Mouse (Mus musculus): Measurements from ENCODE around the gene Erc2. TPM values are rescaled to one million over a fixed set of nuclear protein-coding genes. Genes with fewer than 3 reads are reported as not detected.
A peak's percentile ranks its signal among the peaks of the same experiment; 100 is the strongest.

Erc2 gene
- total and polyA plus RNA-seq, 2 experiments from 2014 or later = 0.11 to 1.7 TPM

GRCm38 (mm10) chr14:28399897-28400296 is 777.7 kb downstream of the Erc2 start:
- Histone ChIP-seq H3K27me3 (ENCODE audit: control insufficient read depth, insufficient read depth, low read length) (no peaks in the 10 kb centered on the region), H3K4me1 (ENCODE audit: control insufficient read depth, insufficient read depth) (no peaks in the 10 kb centered on the region), H3K4me2 (ENCODE audit: low read depth, low read length) (no peak overlapping the region), H3K4me3 (ENCODE audit: low read depth, low read length) (no peak overlapping the region), H3K27ac (ENCODE audit: low read depth) (no peak overlapping the region), H3K36me3 (replicated peaks; ENCODE audit: control insufficient read depth, insufficient read depth, low read length) (no peaks in the 10 kb centered on the region), H3K9ac (replicated peaks; ENCODE audit: low read depth, low read length) (no peak overlapping the region), H3K9me3 (replicated peaks; ENCODE audit: control insufficient read depth, low read length) (no peaks in the 10 kb centered on the region)
- no peak for TF ChIP-seq CTCF (IDR thresholded peaks at IDR 0.05; ENCODE audit: low read depth)
- TF ChIP-seq EP300 (IDR thresholded peaks at IDR 0.05; ENCODE audit: low read depth) = no peak
- WGBS = 79% methylated on average over 9 of the region's 9 CpGs
- DNase-seq (ENCODE audit: low spot score) (no peak), ATAC-seq (ENCODE audit: insufficient read depth, low read depth) (no peak)

- no peak overlapping the region for H3K27ac ChIP-seq (ENCODE audit: low read depth)
- no peak overlapping the region for H3K9ac ChIP-seq (replicated peaks; ENCODE audit: low read depth, low read length)
These were observed 783.1 kb downstream of the Erc2 start for GRCm38 (mm10) chr14:28405277-28405840.

DNA sequence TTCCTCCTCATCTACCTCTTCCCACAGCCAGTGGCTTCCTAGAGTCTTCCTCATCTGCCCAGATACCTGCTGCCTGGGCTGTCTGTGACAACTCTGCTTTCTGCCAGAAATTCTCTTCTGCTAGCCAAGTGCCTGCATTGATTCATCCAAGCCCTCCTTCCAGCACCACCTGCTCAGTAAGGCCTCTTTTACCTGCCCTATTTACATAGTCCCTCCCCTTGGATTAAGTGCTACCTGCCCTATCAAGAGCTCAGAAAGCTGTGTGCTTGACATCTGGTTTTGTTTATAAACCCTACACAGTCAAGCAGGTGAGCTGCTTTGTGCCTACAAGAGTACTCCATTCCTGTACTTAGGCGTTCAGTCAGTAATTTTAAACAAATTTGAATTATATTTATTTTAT is 787.2 kb downstream of the Erc2 start:
- no peak overlapping the region for H3K4me3 ChIP-seq (ENCODE audit: low read depth, low read length)
- WGBS = 93% methylated on average over 1 of the region's 1 CpGs
- TF ChIP-seq CTCF (IDR thresholded peaks at IDR 0.05; ENCODE audit: low read depth) = no peak
- peaks cover 9% of the 10 kb centered on the region; the same call in 1 of the 2 replicates for H3K4me1 ChIP-seq (ENCODE audit: control insufficient read depth, insufficient read depth)
- no peaks in the 10 kb centered on the region for H3K27me3 ChIP-seq (ENCODE audit: control insufficient read depth, insufficient read depth, low read length)
- ATAC-seq (ENCODE audit: insufficient read depth, low read depth) (no peak), DNase-seq (ENCODE audit: low spot score) (no peak)
- no peak overlapping the region for H3K27ac ChIP-seq (ENCODE audit: low read depth)
- H3K36me3 ChIP-seq (replicated peaks; ENCODE audit: control insufficient read depth, insufficient read depth, low read length) = no peaks in the 10 kb centered on the region
- no peak overlapping the region for H3K4me2 ChIP-seq (ENCODE audit: low read depth, low read length)
- no peak overlapping the region for H3K9ac ChIP-seq (replicated peaks; ENCODE audit: low read depth, low read length)
- H3K9me3 ChIP-seq (replicated peaks; ENCODE audit: control insufficient read depth, low read length) = no peaks in the 10 kb centered on the region

More at GRCm38 (mm10) chr14:28405277-28405840, 783.1 kb downstream of the Erc2 start:
- TF ChIP-seq CTCF (IDR thresholded peaks at IDR 0.05; ENCODE audit: low read depth) (no peak), EP300 (IDR thresholded peaks at IDR 0.05; ENCODE audit: low read depth) (no peak)
- 66% methylated on average over 5 of the region's 5 CpGs for WGBS
- DNase-seq (ENCODE audit: low spot score) (no peak), ATAC-seq (ENCODE audit: insufficient read depth, low read depth) (no peak)
- H3K36me3 ChIP-seq (replicated peaks; ENCODE audit: control insufficient read depth, insufficient read depth, low read length) = no peaks in the 10 kb centered on the region
- H3K9me3 ChIP-seq (replicated peaks; ENCODE audit: control insufficient read depth, low read length) = no peaks in the 10 kb centered on the region
- H3K4me2 ChIP-seq (ENCODE audit: low read depth, low read length) = no peak overlapping the region
- H3K27me3 ChIP-seq (ENCODE audit: control insufficient read depth, insufficient read depth, low read length) = no peaks in the 10 kb centered on the region
- no peaks in the 10 kb centered on the region for H3K4me1 ChIP-seq (ENCODE audit: control insufficient read depth, insufficient read depth)
- no peak overlapping the region for H3K4me3 ChIP-seq (ENCODE audit: low read depth, low read length)

DNA sequence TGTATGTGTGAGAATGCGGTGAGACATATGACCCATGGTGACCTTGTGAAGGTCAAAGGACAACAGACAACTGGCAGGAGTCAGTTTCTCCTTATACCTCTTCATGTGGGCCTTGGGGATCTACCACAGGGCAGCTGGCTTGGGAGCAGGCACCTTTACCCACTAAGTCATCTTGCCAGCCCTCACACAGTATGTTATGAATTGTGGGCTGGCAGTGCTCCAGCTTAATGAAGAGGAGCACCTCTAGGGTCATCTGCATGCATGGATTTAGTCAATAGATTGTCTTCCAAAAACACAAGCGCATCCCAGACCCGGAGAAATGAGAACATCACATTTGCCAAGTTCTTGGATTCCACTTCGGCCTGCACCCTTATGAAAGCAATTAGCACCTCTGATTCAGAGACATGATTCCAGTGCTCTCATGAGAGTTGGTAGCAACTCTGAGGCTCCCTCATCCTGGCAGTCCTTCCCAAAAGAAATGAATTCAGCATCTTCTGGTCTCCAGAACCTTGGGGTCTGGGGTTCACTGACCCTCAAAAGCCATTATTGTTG is 787.6 kb downstream of the Erc2 start:
- DNase-seq (ENCODE audit: low spot score) (no peak), ATAC-seq (ENCODE audit: insufficient read depth, low read depth) (no peak)
- no peak overlapping the region for H3K27ac ChIP-seq (ENCODE audit: low read depth)
- H3K4me1 ChIP-seq (ENCODE audit: control insufficient read depth, insufficient read depth) = peaks cover 9% of the 10 kb centered on the region; the same call in 1 of the 2 replicates
- H3K9me3 ChIP-seq (replicated peaks; ENCODE audit: control insufficient read depth, low read length) = no peaks in the 10 kb centered on the region
- no peak overlapping the region for H3K4me2 ChIP-seq (ENCODE audit: low read depth, low read length)
- no peaks in the 10 kb centered on the region for H3K36me3 ChIP-seq (replicated peaks; ENCODE audit: control insufficient read depth, insufficient read depth, low read length)
- no peak for TF ChIP-seq EP300 (IDR thresholded peaks at IDR 0.05; ENCODE audit: low read depth)
- no peak for TF ChIP-seq CTCF (IDR thresholded peaks at IDR 0.05; ENCODE audit: low read depth)
- no peaks in the 10 kb centered on the region for H3K27me3 ChIP-seq (ENCODE audit: control insufficient read depth, insufficient read depth, low read length)
- no peak overlapping the region for H3K4me3 ChIP-seq (ENCODE audit: low read depth, low read length)
- H3K9ac ChIP-seq (replicated peaks; ENCODE audit: low read depth, low read length) = no peak overlapping the region
- 88% methylated on average over 4 of the region's 4 CpGs for WGBS

DNA sequence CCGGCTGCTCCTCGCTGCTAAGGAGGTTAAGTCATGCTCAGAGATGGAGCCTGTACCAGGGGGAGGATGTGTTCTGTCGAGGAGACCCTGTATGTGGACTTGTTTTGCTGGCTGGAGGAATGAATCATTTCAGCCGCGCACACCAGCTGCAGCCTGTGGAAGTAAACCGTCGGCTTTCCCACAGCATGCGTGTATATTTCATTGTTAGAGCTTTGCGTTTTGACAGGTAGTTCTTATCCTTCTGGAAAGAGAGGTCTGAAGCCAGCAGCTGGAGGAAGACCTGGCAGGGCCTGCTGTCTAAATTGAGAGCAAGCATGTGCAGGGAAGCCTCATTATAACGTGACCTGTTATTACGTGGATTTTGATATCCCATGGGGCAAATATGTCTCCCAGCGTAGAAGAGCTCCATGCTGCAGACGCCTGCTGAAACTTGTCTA is 788.6 kb downstream of the Erc2 start:
- Histone ChIP-seq H3K27ac (ENCODE audit: low read depth) (no peak overlapping the region), H3K27me3 (ENCODE audit: control insufficient read depth, insufficient read depth, low read length) (no peaks in the 10 kb centered on the region), H3K4me3 (ENCODE audit: low read depth, low read length) (no peak overlapping the region), H3K9me3 (replicated peaks; ENCODE audit: control insufficient read depth, low read length) (no peaks in the 10 kb centered on the region), H3K4me1 (ENCODE audit: control insufficient read depth, insufficient read depth) (peaks cover 9% of the 10 kb centered on the region; the same call in 1 of the 2 replicates), H3K9ac (replicated peaks; ENCODE audit: low read depth, low read length) (no peak overlapping the region), H3K36me3 (replicated peaks; ENCODE audit: control insufficient read depth, insufficient read depth, low read length) (no peaks in the 10 kb centered on the region), H3K4me2 (ENCODE audit: low read depth, low read length) (no peak overlapping the region)
- 59% methylated on average over 13 of the region's 13 CpGs for WGBS
- ATAC-seq (ENCODE audit: insufficient read depth, low read depth) = peak; percentile 30; the same call in 1 of the 2 replicates
- DNase-seq (ENCODE audit: low spot score) = no peak
- no peak for TF ChIP-seq CTCF (IDR thresholded peaks at IDR 0.05; ENCODE audit: low read depth)
- no peak for TF ChIP-seq EP300 (IDR thresholded peaks at IDR 0.05; ENCODE audit: low read depth)
